Mouse (Mus musculus): ENCODE data around the gene Rbm20.

DNA sequence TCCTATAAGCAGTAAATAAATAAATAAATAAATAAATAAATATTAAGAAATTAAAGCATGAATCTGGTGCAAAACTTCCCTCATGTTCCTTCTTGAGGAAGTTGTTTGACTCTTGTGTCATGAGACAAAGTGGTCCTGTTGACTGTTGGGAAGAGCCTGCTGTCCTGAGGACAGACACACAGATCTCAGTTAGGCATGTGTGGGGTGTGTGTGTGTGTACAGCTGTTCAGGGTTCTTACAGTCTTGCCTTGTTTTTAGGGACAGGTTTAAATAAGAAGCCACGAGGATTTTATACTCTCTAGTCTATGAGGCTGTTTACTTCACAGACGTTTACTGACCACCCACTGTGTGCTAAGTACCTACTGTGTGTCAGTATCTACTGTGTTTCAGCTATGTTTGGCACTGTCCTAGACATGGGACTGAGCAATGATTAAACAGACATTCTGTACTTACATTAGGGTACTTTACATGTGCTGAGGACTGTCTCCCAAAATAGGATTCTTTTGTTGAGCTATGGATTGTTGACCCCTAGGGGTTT is 81.8 kb downstream of the Rbm20 start:
- TF ChIP-seq EP300 (IDR thresholded peaks at IDR 0.05; ENCODE audit: low read depth): no peak
- no peak for TF ChIP-seq CTCF (IDR thresholded peaks at IDR 0.05; ENCODE audit: low read depth)
